Mouse (Mus musculus) adrenal gland, adult 8-10 months (tissue): ENCODE measurements around the gene Cramp1l. TPM values are rescaled to one million over a fixed set of nuclear protein-coding genes. Genes with fewer than 3 reads are reported as not detected.
A peak's percentile ranks its signal among the peaks of the same experiment; 100 is the strongest.
"Not testable (repeated sequence)": the region's sequence is repeated elsewhere in the genome, so short reads cannot be mapped to it uniquely, and the experiment has no call there.

Experiments used
- DNase-seq: peaks from one replicate; pipeline ENCODE4 v3.0.0; 2022
- total RNA-seq, 4 experiments: library from RNA; stranded (reverse); gene quantifications; 2 replicates each; pipeline ENCODE4 v1.2.4; 2022

The Cramp1l gene
- total RNA-seq, 4 experiments from 2014 or later, result 22.0 to 33.2 (median 25.4) TPM

- DNase-seq, result no peak
Observed at GRCm38 (mm10) chr17:24959371-24959770, 56.2 kb downstream of the Cramp1l start.

- DNase-seq, result no peak
Observed at GRCm38 (mm10) chr17:24953291-24953690, 62.3 kb downstream of the Cramp1l start.

GRCm38 (mm10) chr17:24950671-24951070, 64.9 kb downstream of the Cramp1l start:
- DNase-seq, result no peak

GRCm38 (mm10) chr17:24948204-24948603, 67.4 kb downstream of the Cramp1l start:
- DNase-seq, result no peak

- DNase-seq, result not testable (repeated sequence)
Observed at GRCm38 (mm10) chr17:24943589-24943988, 72.0 kb downstream of the Cramp1l start.

- no peak for DNase-seq
Observed at GRCm38 (mm10) chr17:24943036-24943435, 72.6 kb downstream of the Cramp1l start.

GRCm38 (mm10) chr17:24942453-24942852, 73.1 kb downstream of the Cramp1l start:
- DNase-seq, result not testable (repeated sequence)

GRCm38 (mm10) chr17:24937266-24937665, 78.3 kb downstream of the Cramp1l start:
- DNase-seq, result no peak

- peak; percentile 95 for DNase-seq
Observed at GRCm38 (mm10) chr17:24936259-24937237, 79.0 kb downstream of the Cramp1l start, which contains the start of gene Mapk8ip3. Gene Mapk8ip3 (minus strand): TSS chr17:24936977.

- no peak for DNase-seq
Observed at GRCm38 (mm10) chr17:24935666-24936065, 79.9 kb downstream of the Cramp1l start.

GRCm38 (mm10) chr17:24934926-24935325, 80.7 kb downstream of the Cramp1l start:
- DNase-seq, result no peak

- no peak for DNase-seq
Observed at GRCm38 (mm10) chr17:24933163-24933562, 82.4 kb downstream of the Cramp1l start.

GRCm38 (mm10) chr17:24932431-24932830, 83.2 kb downstream of the Cramp1l start:
- DNase-seq, result no peak

GRCm38 (mm10) chr17:24929506-24929905, 86.1 kb downstream of the Cramp1l start:
- DNase-seq, result peak; percentile 69

GRCm38 (mm10) chr17:24923246-24923645, 92.3 kb downstream of the Cramp1l start:
- no peak for DNase-seq

GRCm38 (mm10) chr17:24913984-24914383, 101.6 kb downstream of the Cramp1l start:
- no peak for DNase-seq

Other genes with a start within 250 kb of the Cramp1l start
- 1 to 10 TPM in 2 of 4 experiments, under 1 TPM in 2; 0.52 to 2.7 (median 1.1) TPM for gene Meiob, start 211.5 kb downstream of the Cramp1l start, total RNA-seq
- 10 to 100 TPM; 81.9 to 99.1 (median 92.7) TPM for gene Hagh, start 175.6 kb downstream of the Cramp1l start, total RNA-seq
- gene Fahd1, start 165.4 kb downstream of the Cramp1l start, total RNA-seq, result 10 to 100 TPM; 26.4 to 36.0 (median 32.1) TPM
- gene Igfals, start 149.8 kb downstream of the Cramp1l start, total RNA-seq, result 1 to 10 TPM; 2.0 to 5.8 (median 2.7) TPM
- gene Nubp2, start 129.4 kb downstream of the Cramp1l start, total RNA-seq, result 10 to 100 TPM; 58.9 to 66.0 (median 61.5) TPM
- 10 to 100 TPM; 31.5 to 34.0 (median 33.7) TPM for gene Spsb3, start 129.1 kb downstream of the Cramp1l start, total RNA-seq
- gene Eme2, start 120.7 kb downstream of the Cramp1l start, total RNA-seq, result 10 to 100 TPM; 43.6 to 80.7 (median 66.3) TPM
- 100 to 1,000 TPM; 120 to 201 (median 138) TPM for gene Mrps34, start 120.7 kb downstream of the Cramp1l start, total RNA-seq
- 100 to 1,000 TPM in 2 of 4 experiments, 10 to 100 TPM in 2; 73.5 to 148 (median 104) TPM for gene Nme3, start 119.3 kb downstream of the Cramp1l start, total RNA-seq
- 100 to 1,000 TPM in 3 of 4 experiments, 10 to 100 TPM in 1; 96.1 to 271 (median 177) TPM for gene Mapk8ip3, start 78.8 kb downstream of the Cramp1l start, total RNA-seq
- 10 to 100 TPM; 28.0 to 38.5 (median 30.7) TPM for gene Jpt2, start 55.1 kb downstream of the Cramp1l start, total RNA-seq
- gene Ift140, start 297 bp upstream of the Cramp1l start, total RNA-seq, result 10 to 100 TPM; 31.7 to 45.0 (median 38.1) TPM
- 10 to 100 TPM; 35.3 to 56.0 (median 52.6) TPM for gene Tmem204, start 67.8 kb upstream of the Cramp1l start, total RNA-seq
- 10 to 100 TPM; 24.0 to 40.2 (median 29.5) TPM for gene Telo2, start 100.2 kb upstream of the Cramp1l start, total RNA-seq
- not detected for gene Ptx4, start 105.0 kb upstream of the Cramp1l start, total RNA-seq
- 10 to 100 TPM; 47.4 to 77.7 (median 67.8) TPM for gene Clcn7, start 117.6 kb upstream of the Cramp1l start, total RNA-seq
- gene Ccdc154, start 146.7 kb upstream of the Cramp1l start, total RNA-seq, result under 1 TPM in 3 of 4 experiments, not detected in 1; 0.09 to 0.34 (median 0.19) TPM
- gene Gm38655, start 159.7 kb upstream of the Cramp1l start, total RNA-seq, result under 1 TPM in 3 of 4 experiments, not detected in 1; 0.40 to 0.67 (median 0.42) TPM
- gene BC003965, start 168.8 kb upstream of the Cramp1l start, total RNA-seq, result 10 to 100 TPM; 18.4 to 21.7 (median 20.9) TPM
- gene Unkl, start 172.6 kb upstream of the Cramp1l start, total RNA-seq, result 10 to 100 TPM; 18.4 to 36.4 (median 26.2) TPM
- gene Gnptg, start 224.3 kb upstream of the Cramp1l start, total RNA-seq, result 10 to 100 TPM; 48.9 to 57.3 (median 52.2) TPM
- gene Tsr3, start 224.4 kb upstream of the Cramp1l start, total RNA-seq, result 10 to 100 TPM; 23.4 to 35.5 (median 30.3) TPM
- 10 to 100 TPM; 12.8 to 44.5 (median 22.1) TPM for gene Baiap3, start 240.6 kb upstream of the Cramp1l start, total RNA-seq